Mouse (Mus musculus) urinary bladder, postnatal 36 days (tissue): Measurements from ENCODE around the gene Mrpl42.

Experiments used
- DNase-seq, 2 experiments: peaks; one replicate each; pipeline ENCODE4 v3.0.0; 2022; ENCODE audit warnings: low spot score in 2 of 2, mixed read lengths in 1 of 2

The Mrpl42 gene

GRCm38 (mm10) chr10:95515293-95515931 lies 13.7 kb upstream of the Mrpl42 start:
- peak; percentile 36 to 48 for DNase-seq

DNA sequence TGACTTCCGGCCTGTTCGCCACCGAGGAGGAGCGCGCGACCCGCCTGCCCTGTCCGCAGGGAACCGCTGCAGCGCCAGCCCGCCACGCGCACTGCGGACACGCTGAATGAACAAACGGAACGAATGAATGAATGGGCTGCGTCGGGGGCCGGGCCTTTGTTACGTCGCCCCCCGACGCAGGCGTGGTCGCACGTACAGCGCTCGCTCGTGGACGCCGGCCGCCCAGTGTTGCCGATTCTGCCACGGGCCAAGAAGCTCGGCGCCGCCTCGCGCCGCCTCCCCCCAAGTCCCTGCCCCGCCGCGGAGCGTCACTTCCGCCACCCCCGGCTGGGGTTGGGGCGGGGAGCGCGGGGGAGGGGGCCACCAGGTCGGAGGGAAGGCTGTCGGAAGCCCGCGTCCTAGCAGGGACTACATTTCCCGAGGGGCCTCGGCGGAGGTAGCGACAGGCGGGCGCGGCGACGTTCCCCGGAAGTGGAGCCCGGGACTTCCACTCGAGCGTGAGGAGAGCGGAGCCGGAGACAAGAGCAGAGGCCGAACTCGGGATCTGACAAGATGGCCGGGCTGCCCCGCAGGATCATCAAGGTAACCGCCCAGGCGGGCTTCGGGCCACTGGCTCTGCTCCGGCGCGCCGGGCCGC lies 13.0 kb upstream of the Mrpl42 start, which contains the start of gene Ube2n:
Ube2n (plus strand) TSS at position 490 of the 637 bp plus-strand sequence.
- DNase-seq = peak; percentile 96 to 97

DNA sequence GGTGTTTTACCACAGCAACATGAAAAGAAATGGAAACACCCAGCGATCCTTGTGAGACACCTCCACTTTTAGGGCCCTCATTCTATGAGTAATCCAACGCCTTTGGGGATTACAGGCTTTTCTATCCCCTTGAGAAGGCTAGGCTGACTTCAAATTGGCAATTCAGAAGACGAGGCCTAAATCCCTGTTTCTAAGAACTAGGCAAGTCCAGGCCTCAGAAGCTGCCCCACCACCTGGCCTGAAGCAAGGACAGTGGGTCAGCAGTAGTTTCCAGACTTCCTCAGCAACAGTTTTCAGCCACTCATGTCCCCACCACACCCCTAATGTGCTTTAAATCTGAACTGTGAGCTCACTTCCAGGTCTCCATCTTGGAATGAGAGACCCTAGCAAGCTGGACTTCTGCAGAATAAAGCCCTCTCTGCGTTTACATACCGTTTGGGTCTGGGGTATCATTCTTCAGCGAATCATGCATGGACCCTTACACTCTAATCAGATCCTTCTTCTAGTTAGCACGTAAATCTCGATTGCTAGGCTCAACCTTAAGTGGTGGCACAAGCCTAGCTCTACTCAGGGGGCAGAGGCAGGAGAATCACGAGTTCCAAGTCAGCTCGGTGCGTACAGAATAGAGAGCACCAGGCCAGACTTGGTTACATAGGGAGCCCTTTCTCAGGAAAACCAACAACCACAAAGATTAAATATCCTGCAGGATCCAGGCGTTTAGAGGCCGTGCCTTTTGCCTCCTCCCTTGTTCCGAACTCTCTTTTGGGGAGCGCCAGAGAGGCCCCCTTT lies 12.2 kb upstream of the Mrpl42 start:
- DNase-seq = no peak

- no peak for DNase-seq
Observed at GRCm38 (mm10) chr10:95512635-95513034, 10.9 kb upstream of the Mrpl42 start.

DNA sequence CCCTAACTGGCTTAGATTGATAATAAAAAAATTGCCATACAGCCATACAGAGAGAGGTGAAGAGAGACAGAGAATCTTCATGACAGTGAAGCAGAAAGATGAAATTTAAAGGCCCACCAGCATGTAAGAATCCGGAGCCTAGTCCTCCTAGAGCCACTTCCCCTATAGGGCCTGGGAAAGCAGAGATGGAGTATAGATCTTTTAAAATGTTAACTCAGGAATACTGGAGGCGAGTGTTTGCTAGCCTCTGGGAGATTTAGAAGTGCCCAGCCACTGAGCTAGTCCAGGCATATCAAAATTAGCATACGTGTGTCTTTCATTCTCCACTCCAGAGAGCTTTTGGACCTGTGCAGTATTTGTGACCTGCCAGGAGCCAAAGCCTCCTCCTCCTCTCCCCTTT lies 7.5 kb upstream of the Mrpl42 start:
- no peak for DNase-seq

DNA sequence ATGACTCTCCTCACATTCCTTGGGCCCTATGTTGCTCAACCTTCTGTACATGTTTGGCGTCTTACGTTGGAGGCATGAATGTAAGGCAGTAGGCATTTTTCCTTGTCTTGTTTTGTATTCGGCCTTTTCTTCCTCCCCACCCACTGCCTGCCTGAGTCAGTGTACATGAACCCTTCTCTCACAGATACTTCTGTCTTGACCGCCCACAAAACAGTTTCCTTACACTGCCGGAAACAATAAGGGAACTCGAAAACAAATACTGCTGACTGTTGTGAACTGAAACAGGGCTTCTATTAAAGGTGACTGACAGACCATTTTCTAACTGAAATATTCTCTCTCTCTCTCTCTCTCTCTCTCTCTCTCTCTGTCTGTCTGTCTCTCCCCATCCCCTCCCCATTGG lies 7.1 kb upstream of the Mrpl42 start:
- no peak for DNase-seq

GRCm38 (mm10) chr10:95508126-95508525 lies 6.4 kb upstream of the Mrpl42 start:
- no peak for DNase-seq

GRCm38 (mm10) chr10:95504341-95504740 lies 2.6 kb upstream of the Mrpl42 start:
- no peak for DNase-seq

DNA sequence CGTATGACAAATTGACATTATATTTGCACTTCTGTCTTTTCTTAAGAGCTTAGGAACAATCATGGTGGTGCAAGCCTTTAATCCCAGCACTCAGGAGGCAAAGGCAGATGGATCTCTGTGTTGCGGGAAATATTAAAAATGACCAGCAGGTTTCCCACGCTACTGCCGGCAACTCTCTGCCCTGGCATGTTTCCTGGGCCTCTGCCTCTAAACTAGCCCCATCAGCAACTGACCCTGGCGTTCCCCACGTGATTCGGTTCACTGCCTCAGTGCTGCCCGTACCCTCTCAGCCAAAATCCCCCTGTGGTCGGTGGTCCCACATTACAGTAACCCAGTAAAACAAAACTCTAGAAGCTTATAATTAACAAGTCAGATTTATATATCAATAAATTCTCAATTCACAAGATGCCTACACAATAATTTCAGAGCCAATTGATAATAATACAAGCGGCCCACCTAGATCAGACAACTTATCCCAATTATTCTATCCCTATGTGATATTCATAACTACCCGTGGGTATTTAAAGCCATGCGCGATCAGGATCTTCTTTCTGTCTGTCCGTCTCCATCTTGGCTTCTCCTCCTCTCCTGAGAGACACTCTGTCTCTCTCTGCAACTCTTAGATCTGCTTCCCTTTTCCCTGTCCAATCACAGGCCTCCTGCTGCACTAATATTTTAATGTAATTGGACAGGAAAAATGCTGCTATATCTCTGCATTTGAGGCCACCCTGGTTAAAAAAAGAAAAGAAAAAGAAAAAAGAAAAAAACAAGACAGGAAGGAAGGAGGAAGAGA lies 1.9 kb upstream of the Mrpl42 start:
- DNase-seq = no peak

DNA sequence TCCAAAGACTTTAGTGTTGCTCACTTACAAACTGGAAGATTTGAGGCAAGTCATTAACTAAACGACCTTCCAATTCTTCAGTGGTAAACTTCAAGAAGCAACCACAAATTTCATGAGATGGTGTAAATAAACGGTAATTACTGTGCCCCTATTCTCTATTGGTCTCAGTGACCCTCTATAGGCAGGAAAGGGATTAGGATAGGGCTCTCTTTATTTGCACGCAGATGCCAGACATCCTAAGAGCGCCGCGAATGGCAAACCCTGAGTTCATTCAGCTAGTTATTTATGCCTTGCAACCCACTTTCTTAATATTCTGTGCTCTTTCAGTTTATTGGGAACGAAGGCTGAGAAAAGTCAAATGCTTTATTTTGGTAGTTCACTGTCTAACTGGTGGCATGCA lies 707 bp downstream of the Mrpl42 start:
- no peak for DNase-seq

DNA sequence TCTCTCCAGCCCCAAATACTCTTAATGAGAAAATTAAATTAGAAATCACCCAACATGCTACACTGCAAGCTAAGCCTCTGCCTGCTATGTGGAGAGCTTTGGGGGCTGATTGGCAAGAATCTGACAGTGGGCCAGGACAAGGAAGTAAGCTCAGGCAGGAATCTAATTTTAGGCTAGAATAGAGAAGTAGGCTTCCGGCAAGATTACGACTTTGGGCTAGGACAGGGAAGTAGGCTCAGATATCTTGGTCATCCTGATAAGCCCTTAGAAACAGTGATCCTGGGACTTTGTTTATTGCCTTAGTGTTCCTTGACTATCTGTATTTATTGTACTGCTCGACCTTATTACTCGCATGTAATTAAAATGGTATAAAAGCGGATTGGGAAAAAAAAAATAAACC lies 7.5 kb downstream of the Mrpl42 start:
- DNase-seq = no peak

GRCm38 (mm10) chr10:95489653-95490052 lies 12.1 kb downstream of the Mrpl42 start:
- DNase-seq = peak in 1 of 2 experiments; percentile 36

GRCm38 (mm10) chr10:95477516-95477915 lies 24.2 kb downstream of the Mrpl42 start:
- DNase-seq = no peak

GRCm38 (mm10) chr10:95475923-95476322 lies 25.8 kb downstream of the Mrpl42 start:
- DNase-seq = peak; percentile 72 to 82

GRCm38 (mm10) chr10:95471889-95472547 lies 29.7 kb downstream of the Mrpl42 start:
- DNase-seq = no peak

GRCm38 (mm10) chr10:95471186-95471585 lies 30.6 kb downstream of the Mrpl42 start:
- DNase-seq = no peak

GRCm38 (mm10) chr10:95468894-95469293 lies 32.8 kb downstream of the Mrpl42 start:
- DNase-seq = no peak

DNA sequence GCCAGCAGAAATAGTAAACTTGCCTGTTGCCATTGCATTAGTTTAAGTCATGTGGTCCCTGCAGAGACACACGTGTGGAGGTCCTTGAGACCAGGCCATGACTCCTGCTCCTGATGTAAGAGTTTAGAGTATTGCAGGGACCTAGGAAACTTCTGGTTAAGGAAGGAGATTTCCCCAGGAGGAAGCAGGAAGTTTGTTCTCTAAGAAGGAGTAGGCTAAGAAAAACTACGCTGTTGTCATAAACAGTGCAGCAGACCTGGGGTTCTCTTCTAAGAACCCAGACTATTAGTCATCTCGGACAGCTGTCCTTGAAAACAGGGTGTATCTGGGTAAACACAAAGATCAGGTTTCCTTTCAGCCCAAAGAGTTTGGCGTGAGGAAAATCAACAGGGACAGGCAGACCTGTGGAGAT lies 36.2 kb downstream of the Mrpl42 start:
- no peak for DNase-seq

- no peak for DNase-seq
Observed at GRCm38 (mm10) chr10:95464527-95464926, 37.2 kb downstream of the Mrpl42 start.

DNA sequence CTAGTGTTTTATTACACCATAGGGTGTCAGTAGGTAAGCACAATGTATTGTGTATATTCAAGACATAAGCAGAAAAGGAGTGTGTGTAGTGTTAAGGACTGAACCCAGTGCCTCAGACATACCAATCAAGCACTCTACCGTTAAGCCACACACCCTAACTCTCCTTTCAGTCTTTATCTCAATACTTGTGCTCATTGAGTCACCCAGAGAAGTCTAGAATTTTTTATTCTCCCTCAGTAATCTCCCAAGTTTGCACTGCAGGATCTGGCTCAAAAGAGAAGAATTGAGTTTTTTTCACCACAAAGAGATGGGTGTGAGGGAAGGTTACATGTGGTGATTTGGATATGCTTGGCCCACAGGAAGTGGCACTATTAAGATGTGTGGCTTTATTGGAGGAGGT lies 39.5 kb downstream of the Mrpl42 start:
- no peak for DNase-seq

- DNase-seq = no peak
Observed at GRCm38 (mm10) chr10:95461053-95461553, 40.6 kb downstream of the Mrpl42 start.
